Mouse (Mus musculus) C2C12 (cell line): ENCODE data around the gene Polr3c. TPM values are rescaled to one million over a fixed set of nuclear protein-coding genes. Genes with fewer than 3 reads are reported as not detected.
"Not testable (repeated sequence)": the region's sequence is repeated elsewhere in the genome, so short reads cannot be mapped to it uniquely, and the experiment has no call there.

Source experiments
- H3K27me3 ChIP-seq: one replicate; pipeline ENCODE4 v1.6.1; 2011; ENCODE audit not compliant: control insufficient read depth, insufficient read depth, insufficient read length
- H3K36me3 ChIP-seq: one replicate; pipeline ENCODE4 v1.6.1; 2011; ENCODE audit not compliant: control insufficient read depth, insufficient read depth
- H3K4me3 ChIP-seq: one replicate; pipeline ENCODE4 v1.5.1; 2011; ENCODE audit warnings: mild to moderate bottlenecking, control low read depth; ENCODE audit not compliant: poor library complexity, insufficient read depth, severe bottlenecking
- H3K79me2 ChIP-seq: one replicate; pipeline ENCODE4 v1.6.1; 2011; ENCODE audit not compliant: control insufficient read depth, insufficient read depth
- H3K79me3 ChIP-seq: one replicate; pipeline ENCODE4 v1.6.1; 2011; ENCODE audit warnings: low read depth, control low read depth
- H3ac ChIP-seq: one replicate; pipeline ENCODE3; 2011; ENCODE audit warnings: low read depth; ENCODE audit not compliant: control insufficient read depth, insufficient read length
- CEBPB ChIP-seq: IDR thresholded peaks from one replicate; pipeline ENCODE4 v1.6.1; 2011; ENCODE audit warnings: low read depth, mild to moderate bottlenecking, control low read depth, moderate library complexity
- CTCF ChIP-seq: IDR thresholded peaks from one replicate; pipeline ENCODE4 v1.5.1; 2011; ENCODE audit not compliant: control insufficient read depth, insufficient read depth, insufficient read length
- FOSL1 ChIP-seq: IDR thresholded peaks from one replicate; pipeline ENCODE4 v1.8.0; 2011; ENCODE audit warnings: mild to moderate bottlenecking, low read length; ENCODE audit not compliant: poor library complexity, insufficient read depth, severe bottlenecking
- MAX ChIP-seq: IDR thresholded peaks from one replicate; pipeline ENCODE4 v1.6.1; 2011; ENCODE audit warnings: mild to moderate bottlenecking, control low read depth
- MYOD1 ChIP-seq: IDR thresholded peaks from one replicate; pipeline ENCODE4 v1.6.1; 2011; ENCODE audit warnings: low read depth; ENCODE audit not compliant: control insufficient read depth, insufficient read length
- MYOG ChIP-seq: IDR thresholded peaks from one replicate; pipeline ENCODE4 v1.6.1; 2011; ENCODE audit not compliant: control insufficient read depth, insufficient read length; ENCODE audit errors: extremely low read depth
- USF1 ChIP-seq: IDR thresholded peaks from one replicate; pipeline ENCODE4 v1.6.1; 2011; ENCODE audit warnings: low read depth, mild to moderate bottlenecking, control low read depth, moderate library complexity
- polyA plus RNA-seq: library from polyadenylated mRNA; unstranded; fragments of >200 nt; fragmentation: generic; extraction: Trizol; gene quantifications from one replicate; pipeline ENCODE4 v1.2.1, GENCODE M21; 2012; ENCODE audit warnings: missing spikeins

The Polr3c gene
- polyA plus RNA-seq, 1 experiment, result 36.1 TPM

DNA sequence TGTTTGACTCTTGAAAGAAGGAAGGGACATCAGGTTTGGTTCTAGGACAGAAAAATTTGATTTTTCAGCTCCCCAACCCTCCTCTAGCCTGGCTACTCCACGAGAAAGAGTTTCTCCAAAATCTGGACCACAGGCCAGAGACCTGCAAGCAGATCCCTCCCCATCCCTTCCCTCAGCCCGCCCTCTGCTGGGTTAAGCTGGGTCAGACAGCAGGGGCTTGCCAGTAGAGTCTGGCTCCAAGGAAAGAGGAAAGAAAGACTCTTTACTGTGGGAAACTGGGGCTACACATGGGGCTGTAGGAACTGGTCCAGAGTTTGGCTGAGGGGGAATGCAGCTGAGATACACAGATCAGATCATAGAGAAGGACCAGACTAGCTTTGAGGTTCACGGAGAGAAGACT is 34.9 kb downstream of the Polr3c start:
- H3K79me3 ChIP-seq, result peaks cover 1% of the 10 kb centered on the region
- no peak overlapping the region for H3K4me3 ChIP-seq
- H3K36me3 ChIP-seq, result no peaks in the 10 kb centered on the region
- H3K27me3 ChIP-seq, result no peaks in the 10 kb centered on the region
- peaks cover 1% of the 10 kb centered on the region for H3K79me2 ChIP-seq
- no peak for TF ChIP-seq FOSL1
- no peak for TF ChIP-seq MYOD1
- no peak for TF ChIP-seq CEBPB
- TF ChIP-seq CTCF, result no peak
- TF ChIP-seq MYOG, result no peak
- no peak for TF ChIP-seq MAX
- TF ChIP-seq USF1, result no peak
- no peak overlapping the region for H3ac ChIP-seq

GRCm38 (mm10) chr3:96690298-96690697 is 37.1 kb downstream of the Polr3c start:
- H3K27me3 ChIP-seq, result no peaks in the 10 kb centered on the region
- no peaks in the 10 kb centered on the region for H3K79me2 ChIP-seq
- H3K79me3 ChIP-seq, result no peaks in the 10 kb centered on the region
- TF ChIP-seq MYOG, result no peak
- no peak for TF ChIP-seq MYOD1
- H3K4me3 ChIP-seq, result no peak overlapping the region
- no peak overlapping the region for H3ac ChIP-seq
- H3K36me3 ChIP-seq, result no peaks in the 10 kb centered on the region

GRCm38 (mm10) chr3:96688854-96689253 is 38.6 kb downstream of the Polr3c start:
- Histone ChIP-seq H3K4me3 (no peak overlapping the region), H3K36me3 (no peaks in the 10 kb centered on the region), H3K79me2 (no peaks in the 10 kb centered on the region), H3K27me3 (no peaks in the 10 kb centered on the region), H3K79me3 (no peaks in the 10 kb centered on the region), H3ac (no peak overlapping the region)
- TF ChIP-seq FOSL1 (no peak), MAX (no peak), CEBPB (no peak), MYOG (no peak), MYOD1 (no peak), CTCF (no peak)

- not testable (repeated sequence) for H3K79me2 ChIP-seq, H3K4me3 ChIP-seq, H3ac ChIP-seq, H3K36me3 ChIP-seq, H3K27me3 ChIP-seq, H3K79me3 ChIP-seq
Measured at GRCm38 (mm10) chr3:96686057-96686456, 41.4 kb downstream of the Polr3c start.

- H3K27me3 ChIP-seq, result no peaks in the 10 kb centered on the region
- H3K4me3 ChIP-seq, result no peak overlapping the region
- no peak for TF ChIP-seq CTCF
- no peak for TF ChIP-seq CEBPB
- no peak for TF ChIP-seq MYOD1
- no peak for TF ChIP-seq FOSL1
- no peak for TF ChIP-seq MYOG
- TF ChIP-seq USF1, result no peak
- no peak for TF ChIP-seq MAX
Measured at GRCm38 (mm10) chr3:96684822-96685156, 42.6 kb downstream of the Polr3c start.

DNA sequence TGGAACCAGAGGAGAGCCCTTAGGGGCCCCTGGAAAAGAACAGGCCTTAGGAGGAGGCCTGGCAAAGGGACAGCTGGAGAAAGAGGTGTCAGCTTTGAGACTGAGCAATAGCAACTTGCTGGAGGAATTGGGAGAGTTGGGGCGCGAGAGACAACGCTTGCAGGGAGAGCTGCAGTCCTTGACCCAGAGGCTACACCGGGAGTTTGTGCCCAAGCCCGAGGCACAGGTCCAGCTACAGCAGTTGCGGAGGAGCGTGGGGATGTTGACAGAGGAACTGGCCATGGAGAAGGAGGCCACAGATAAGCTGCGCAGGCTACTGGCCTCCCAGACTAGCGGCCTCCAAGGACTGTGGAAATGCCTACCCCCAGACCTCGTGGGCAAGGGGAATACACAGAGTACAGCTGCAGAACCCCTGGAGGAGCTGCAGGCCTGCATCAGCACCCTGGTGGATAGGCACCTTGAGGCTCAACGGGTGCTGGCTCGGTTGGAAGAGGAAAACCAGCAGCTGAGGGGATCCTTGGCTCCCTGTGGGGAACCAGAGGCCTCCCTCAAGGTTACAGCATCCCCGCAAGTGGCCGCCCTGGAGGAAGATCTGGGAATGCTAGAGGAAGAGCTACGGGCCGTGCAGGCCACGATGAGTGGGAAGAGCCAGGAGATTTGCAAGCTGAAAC is 43.1 kb downstream of the Polr3c start:
- Histone ChIP-seq H3K27me3 (no peaks in the 10 kb centered on the region), H3K79me3 (no peaks in the 10 kb centered on the region), H3K36me3 (no peaks in the 10 kb centered on the region), H3K79me2 (no peaks in the 10 kb centered on the region), H3ac (no peak overlapping the region), H3K4me3 (no peak overlapping the region)
- TF ChIP-seq MYOD1 (no peak), USF1 (no peak), MYOG (no peak), CTCF (no peak), MAX (no peak), FOSL1 (no peak), CEBPB (no peak)

More at GRCm38 (mm10) chr3:96684822-96685156, 42.6 kb downstream of the Polr3c start:
- no peak overlapping the region for H3ac ChIP-seq
- H3K36me3 ChIP-seq, result no peaks in the 10 kb centered on the region
- no peaks in the 10 kb centered on the region for H3K79me3 ChIP-seq
- no peaks in the 10 kb centered on the region for H3K79me2 ChIP-seq
